Mouse (Mus musculus): ENCODE measurements around the gene Efemp1. TPM values are rescaled to one million over a fixed set of nuclear protein-coding genes. Genes with fewer than 3 reads are reported as not detected.

Efemp1 gene
- polyA plus RNA-seq, 1 experiment from 2014 or later = 12.8 TPM

GRCm38 (mm10) chr11:28961381-28961780 lies 108.4 kb downstream of the Efemp1 start:
- 70% methylated on average over 1 of the region's 1 CpGs for WGBS

More at GRCm38 (mm10) chr11:28961381-28961780, 108.4 kb downstream of the Efemp1 start:
- H3K36me3 ChIP-seq (ENCODE audit: control insufficient read depth, insufficient read depth, low read length) = no peaks in the 10 kb centered on the region
- H3K9ac ChIP-seq (ENCODE audit: low read depth, low read length) = no peak overlapping the region
- H3K27ac ChIP-seq (ENCODE audit: low read depth, low read length) = no peak overlapping the region
- no peaks in the 10 kb centered on the region for H3K9me3 ChIP-seq (ENCODE audit: control insufficient read depth, low read length)
- H3K4me2 ChIP-seq (replicated peaks; ENCODE audit: low read depth, low read length) = no peak overlapping the region
- no peaks in the 10 kb centered on the region for H3K4me1 ChIP-seq (ENCODE audit: control insufficient read depth, insufficient read depth, low read length)
- no peak overlapping the region for H3K4me3 ChIP-seq (ENCODE audit: low read length)
- H3K27me3 ChIP-seq (ENCODE audit: control insufficient read depth, insufficient read depth, low read length) = no peaks in the 10 kb centered on the region
- no peak for ATAC-seq (ENCODE audit: low FRiP score, low TSS enrichment)
